Comparison of ENCODE assay signal across 17 mouse cellular contexts in genomic region chr1:190457541-190458061, GRCm38 (mm10).
A peak's percentile ranks its signal among the peaks of the same experiment; 100 is the strongest.
DNase-seq lines count a peak whose midpoint lies in the region; ATAC-seq and TF ChIP-seq lines count a peak whose summit lies in the region.
"Had no signal": no experiment of that assay in that cellular context is flagged by ENCODE, and none has a peak within 500 bp of the region (broad histone marks: within the 10 kb centered on the region; RNA-seq: fewer than 3 reads in every experiment).

No protein-coding gene starts in this region.

- H3K4me1 ChIP-seq in lung, embryonic 15.5 days = no peaks in the 10 kb centered on the region
- H3K4me1 ChIP-seq in lung, adult 2 months (ENCODE audit: control insufficient read depth, insufficient read depth, low read length) = no peaks in the 10 kb centered on the region
- H3K4me1 ChIP-seq in hindbrain, postnatal 0 days (ENCODE audit: insufficient read depth, low read length) = 0 out of 2 replicates have a peak, but pooled peaks cover 3% of the 10 kb centered on the region
- H3K4me1 ChIP-seq in midbrain, postnatal 0 days (ENCODE audit: insufficient read depth, low read length) = no peaks in the 10 kb centered on the region
- H3K4me1 ChIP-seq: limb, embryonic 13.5 days had no signal

- no peaks in the 10 kb centered on the region; the same call in 1 of the 2 replicates for H3K27me3 ChIP-seq in lung, embryonic 15.5 days
- H3K27me3 ChIP-seq in hindbrain, postnatal 0 days (ENCODE audit: insufficient read depth, low read length) = no peaks in the 10 kb centered on the region
- H3K27me3 ChIP-seq in midbrain, postnatal 0 days (ENCODE audit: insufficient read depth, low read length) = peaks cover 6% of the 10 kb centered on the region; the same call in 1 of the 2 replicates

- H3K9me3 ChIP-seq in lung, embryonic 15.5 days = no peaks in the 10 kb centered on the region
- no peaks in the 10 kb centered on the region for H3K9me3 ChIP-seq in hindbrain, postnatal 0 days (ENCODE audit: low read length)
- no peaks in the 10 kb centered on the region for H3K9me3 ChIP-seq in midbrain, postnatal 0 days (ENCODE audit: low read length)
- H3K9me3 ChIP-seq: limb, embryonic 13.5 days had no signal

- ATAC-seq in lung, embryonic 15.5 days (ENCODE audit: borderline replicate concordance, extremely low read depth, low FRiP score, low TSS enrichment) = peak; percentile 42; the same call in 1 of the 2 replicates
- ATAC-seq in hindbrain, postnatal 0 days = no peak
- ATAC-seq in midbrain, postnatal 0 days (ENCODE audit: low FRiP score) = no peak

- H3K27ac ChIP-seq in lung, embryonic 15.5 days = no peak overlapping the region
- no peak overlapping the region for H3K27ac ChIP-seq in hindbrain, postnatal 0 days
- no peak overlapping the region for H3K27ac ChIP-seq in midbrain, postnatal 0 days (ENCODE audit: low read depth, low read length)
- H3K27ac ChIP-seq: gastrocnemius, adult 2 months; heart, adult 2 months; layer of hippocampus, adult 2 months; left cerebral cortex, adult 2 months; limb, embryonic 13.5 days had no signal

- no peak overlapping the region for H3K4me2 ChIP-seq in lung, embryonic 15.5 days
- no peak overlapping the region for H3K4me2 ChIP-seq in hindbrain, postnatal 0 days (ENCODE audit: low read depth, low read length)
- no peak overlapping the region for H3K4me2 ChIP-seq in midbrain, postnatal 0 days (ENCODE audit: low read depth, low read length, poor library complexity, severe bottlenecking)
- H3K4me2 ChIP-seq: limb, embryonic 13.5 days had no signal

- H3K4me3 ChIP-seq in lung, embryonic 15.5 days = no peak overlapping the region
- H3K4me3 ChIP-seq in lung, adult 2 months (replicated peaks; ENCODE audit: extremely low read depth, low read depth, low read length) = no peak overlapping the region
- no peak overlapping the region for H3K4me3 ChIP-seq in hindbrain, postnatal 0 days (ENCODE audit: low read length)
- no peak overlapping the region for H3K4me3 ChIP-seq in midbrain, postnatal 0 days (ENCODE audit: low read depth, low read length)
- H3K4me3 ChIP-seq: gastrocnemius, adult 2 months; heart, adult 2 months; layer of hippocampus, adult 2 months; left cerebral cortex, adult 2 months; limb, embryonic 13.5 days had no signal

- no peak overlapping the region for H3K9ac ChIP-seq in lung, embryonic 15.5 days
- H3K9ac ChIP-seq in hindbrain, postnatal 0 days (replicated peaks; ENCODE audit: low read length) = no peak overlapping the region
- H3K9ac ChIP-seq in midbrain, postnatal 0 days (replicated peaks; ENCODE audit: low read length, poor library complexity, severe bottlenecking) = no peak overlapping the region
- H3K9ac ChIP-seq: limb, embryonic 13.5 days had no signal

- 35% methylated on average over 12 of the region's 12 CpGs for WGBS in lung, embryonic 15.5 days
- 45% methylated on average over 12 of the region's 12 CpGs for WGBS in lung, adult 2 months
- WGBS in hindbrain, postnatal 0 days = 21% methylated on average over 12 of the region's 12 CpGs
- WGBS in midbrain, postnatal 0 days = 22% methylated on average over 12 of the region's 12 CpGs

- H3K36me3 ChIP-seq in lung, embryonic 15.5 days = no peaks in the 10 kb centered on the region
- H3K36me3 ChIP-seq in hindbrain, postnatal 0 days (ENCODE audit: insufficient read depth, low read length) = no peaks in the 10 kb centered on the region
- no peaks in the 10 kb centered on the region for H3K36me3 ChIP-seq in midbrain, postnatal 0 days (ENCODE audit: insufficient read depth, low read length)
- H3K36me3 ChIP-seq: limb, embryonic 13.5 days had no signal

- TF ChIP-seq CTCF in lung, adult 2 months (IDR thresholded peaks at IDR 0.05; ENCODE audit: insufficient read depth, low read length) = no peak
- TF ChIP-seq CTCF in hindbrain, postnatal 0 days (IDR thresholded peaks at IDR 0.05; ENCODE audit: low read depth) = no peak
- no peak for TF ChIP-seq CTCF in midbrain, postnatal 0 days (IDR thresholded peaks at IDR 0.05)

- no peak for TF ChIP-seq POLR2A in lung, adult 2 months (IDR thresholded peaks at IDR 0.05; ENCODE audit: borderline replicate concordance, extremely low read depth, low read depth, low read length)

- DNase-seq in embryo, embryonic 11 days = peak; percentile 11
- no peak for DNase-seq in embryo, embryonic 10 days (ENCODE audit: low spot score)
- no peak for DNase-seq in lung, adult 2 months
- DNase-seq in hindbrain, postnatal 0 days (ENCODE audit: low spot score) = peak; percentile 19
- DNase-seq in midbrain, postnatal 0 days (ENCODE audit: low spot score) = peak; percentile 16
- DNase-seq in kidney, postnatal 4 days = no peak
- no peak for DNase-seq in right cerebral cortex, postnatal 14 days
- DNase-seq: adrenal gland, postnatal 14 days; cerebellum, postnatal 10 days; gastrocnemius, adult 2 months; heart, adult 2 months; heart, postnatal 10 days; spleen, adult 18-20 months had no signal

Comparison
In these comparisons a context has a peak if more than half of its experiments do, and no peak if none do; other contexts are left out.
1. DNase-seq: peak in embryo, embryonic 11 days (single experiment), hindbrain, postnatal 0 days (single experiment) and midbrain, postnatal 0 days (single experiment); none in embryo, embryonic 10 days (single experiment), lung, adult 2 months (single experiment), kidney, postnatal 4 days (0 of 2) and right cerebral cortex, postnatal 14 days (single experiment).